In the genomic region with DNA sequence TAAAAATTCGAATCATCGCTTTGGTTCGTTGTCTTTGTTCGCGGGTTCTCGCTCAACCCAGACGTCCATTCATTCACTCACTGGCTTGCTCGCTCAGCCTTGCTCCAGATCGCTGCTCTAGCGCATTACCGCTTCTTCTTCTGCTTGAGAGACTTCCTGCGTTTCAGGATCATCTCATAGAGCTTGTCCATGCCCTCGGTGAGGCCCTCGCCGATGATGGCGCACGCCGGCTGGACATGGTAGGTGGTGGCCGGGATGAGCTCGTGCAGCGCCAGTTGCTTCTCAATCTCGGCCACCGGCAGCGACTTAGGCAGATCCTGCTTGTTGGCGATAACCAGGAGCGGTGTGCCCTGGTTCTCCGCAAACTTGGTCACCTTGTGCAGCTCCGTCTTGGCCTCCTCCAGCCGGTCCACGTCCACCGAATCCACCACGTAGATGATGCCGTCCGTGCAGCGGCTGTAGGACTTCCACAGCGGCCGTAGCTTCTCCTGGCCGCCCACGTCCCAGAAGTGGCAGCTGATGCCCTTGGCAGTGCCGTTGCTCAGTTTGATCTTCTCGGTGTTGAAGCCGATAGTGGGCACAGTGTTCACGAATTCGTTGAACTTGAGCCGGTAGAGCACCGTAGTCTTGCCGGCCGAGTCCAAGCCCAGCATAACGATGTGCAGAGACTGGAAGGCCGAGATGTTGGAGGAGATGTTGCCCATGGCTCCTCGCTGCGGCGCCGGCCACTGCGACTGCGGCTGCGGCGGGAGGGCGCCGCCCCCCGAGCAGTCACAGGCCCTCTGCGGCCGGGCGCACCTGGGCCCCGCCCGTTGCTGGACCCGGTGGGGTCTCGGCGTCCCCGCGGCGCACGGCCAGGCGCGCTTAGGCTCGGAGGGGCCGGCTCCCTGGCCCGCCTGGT, we compare ENCODE assay signal across 8 mouse cellular contexts. TPM values are rescaled to one million over a fixed set of nuclear protein-coding genes. Genes with fewer than 3 reads are reported as not detected.
DNase-seq lines count a peak whose midpoint lies in the region; ATAC-seq and TF ChIP-seq lines count a peak whose summit lies in the region.

No protein-coding gene starts in this region.

- TF ChIP-seq POLR2A in testis, adult 2 months (IDR thresholded peaks at IDR 0.05; ENCODE audit: control insufficient read depth, low read depth, low read length): no peak
- no peak for TF ChIP-seq POLR2A in olfactory bulb, adult 2 months (IDR thresholded peaks at IDR 0.05; ENCODE audit: insufficient read depth, low read depth, low read length)

- peak overlapping the region; percentile 85 for H3K4me2 ChIP-seq in heart, embryonic 12.5 days
- peak overlapping the region; percentile 80 for H3K4me2 ChIP-seq in kidney, postnatal 0 days (ENCODE audit: low read length)
- peak overlapping the region; percentile 77 for H3K4me2 ChIP-seq in lung, embryonic 15.5 days

- no peaks in the 10 kb centered on the region for H3K27me3 ChIP-seq in testis, adult 2 months (ENCODE audit: control insufficient read depth, insufficient read depth, low read length)
- no peaks in the 10 kb centered on the region for H3K27me3 ChIP-seq in heart, embryonic 12.5 days (replicated peaks)
- no peaks in the 10 kb centered on the region for H3K27me3 ChIP-seq in kidney, postnatal 0 days (ENCODE audit: insufficient read depth, low read length)
- H3K27me3 ChIP-seq in lung, embryonic 15.5 days: no peaks in the 10 kb centered on the region

- H3K4me1 ChIP-seq in testis, adult 2 months (ENCODE audit: control insufficient read depth, insufficient read depth, low read length): peaks cover 27% of the 10 kb centered on the region
- H3K4me1 ChIP-seq in heart, embryonic 12.5 days (replicated peaks): peaks cover 15% of the 10 kb centered on the region
- no peaks in the 10 kb centered on the region for H3K4me1 ChIP-seq in kidney, postnatal 0 days (replicated peaks; ENCODE audit: insufficient read depth, low read length)
- peaks cover 18% of the 10 kb centered on the region for H3K4me1 ChIP-seq in lung, embryonic 15.5 days
- peaks cover 17% of the 10 kb centered on the region for H3K4me1 ChIP-seq in olfactory bulb, adult 2 months (ENCODE audit: control insufficient read depth, insufficient read depth, low read length)

- no peak for DNase-seq in testis, postnatal 14 days (ENCODE audit: low spot score)
- peak; percentile 61 for DNase-seq in embryo, embryonic 10.5 days (ENCODE audit: low spot score)
- peak; percentile 55 for DNase-seq in kidney, postnatal 0 days (ENCODE audit: low spot score)
- peak; percentile 43 for DNase-seq in urinary bladder, postnatal 14 days (ENCODE audit: low spot score)

- ATAC-seq in heart, embryonic 12.5 days (ENCODE audit: insufficient number of reproducible peaks, low FRiP score): peak; percentile 64
- peak; percentile 65 for ATAC-seq in kidney, postnatal 0 days (replicated peaks; ENCODE audit: low FRiP score, low read depth)
- peak; percentile 52 for ATAC-seq in lung, embryonic 15.5 days (ENCODE audit: borderline replicate concordance, extremely low read depth, low FRiP score, low TSS enrichment)

- peak overlapping the region; percentile 82 for H3K4me3 ChIP-seq in testis, adult 2 months (ENCODE audit: control insufficient read depth, low read depth, low read length)
- peak overlapping the region; percentile 70 for H3K4me3 ChIP-seq in heart, embryonic 12.5 days
- H3K4me3 ChIP-seq in kidney, postnatal 0 days (replicated peaks; ENCODE audit: low read depth, low read length): peak overlapping the region; percentile 81
- H3K4me3 ChIP-seq in lung, embryonic 15.5 days: peak overlapping the region; percentile 84
- H3K4me3 ChIP-seq in olfactory bulb, adult 2 months (ENCODE audit: insufficient read depth, low read depth, low read length): peak overlapping the region; percentile 68

- H3K36me3 ChIP-seq in testis, adult 2 months (ENCODE audit: control insufficient read depth, insufficient read depth, low read length): no peaks in the 10 kb centered on the region
- peaks cover 9% of the 10 kb centered on the region for H3K36me3 ChIP-seq in heart, embryonic 12.5 days
- 0 out of 2 replicates have a peak, but pooled peaks cover 4% of the 10 kb centered on the region for H3K36me3 ChIP-seq in kidney, postnatal 0 days (ENCODE audit: insufficient read depth, low read length)
- peaks cover 2% of the 10 kb centered on the region; the same call in 1 of the 2 replicates for H3K36me3 ChIP-seq in lung, embryonic 15.5 days

- under 1% methylated on average over 78 of the region's 78 CpGs for WGBS in heart, embryonic 12.5 days
- WGBS in kidney, postnatal 0 days: under 1% methylated on average over 76 of the region's 78 CpGs
- under 1% methylated on average over 78 of the region's 78 CpGs for WGBS in lung, embryonic 15.5 days
- WGBS in olfactory bulb, adult 2 months: 1% methylated on average over 78 of the region's 78 CpGs

- no peak for TF ChIP-seq CTCF in testis, adult 2 months (IDR thresholded peaks at IDR 0.05; ENCODE audit: control insufficient read depth, insufficient read depth, insufficient replicate concordance, low read depth, low read length)
- no peak; the same call in 1 of the 2 replicates for TF ChIP-seq CTCF in kidney, postnatal 0 days (IDR thresholded peaks at IDR 0.05; ENCODE audit: low read depth)
- TF ChIP-seq CTCF in olfactory bulb, adult 2 months (IDR thresholded peaks at IDR 0.05; ENCODE audit: insufficient read depth, low read depth, low read length): no peak

- H3K9me3 ChIP-seq in heart, embryonic 12.5 days (replicated peaks): no peaks in the 10 kb centered on the region
- no peaks in the 10 kb centered on the region for H3K9me3 ChIP-seq in kidney, postnatal 0 days (replicated peaks; ENCODE audit: low read length)
- no peaks in the 10 kb centered on the region for H3K9me3 ChIP-seq in lung, embryonic 15.5 days

- peak overlapping the region; percentile 91 for H3K9ac ChIP-seq in heart, embryonic 12.5 days
- H3K9ac ChIP-seq in kidney, postnatal 0 days (ENCODE audit: low read depth, low read length): peak overlapping the region; percentile 87
- peak overlapping the region; percentile 82 for H3K9ac ChIP-seq in lung, embryonic 15.5 days

- H3K27ac ChIP-seq in testis, adult 2 months (ENCODE audit: control insufficient read depth, insufficient read depth, low read depth, low read length): no peak overlapping the region
- peak overlapping the region; percentile 82 for H3K27ac ChIP-seq in heart, embryonic 12.5 days (ENCODE audit: poor library complexity, severe bottlenecking)
- H3K27ac ChIP-seq in kidney, postnatal 0 days: peak overlapping the region; percentile 95
- H3K27ac ChIP-seq in lung, embryonic 15.5 days: peak overlapping the region; percentile 91
- H3K27ac ChIP-seq in olfactory bulb, adult 2 months (ENCODE audit: insufficient read depth, low read depth, low read length): peak overlapping the region; percentile 32; the same call in 1 of the 2 replicates

RNA-seq across cellular contexts. Expression of gene Arl4c, which starts 0.8 kb away (rescaled TPM):
- polyA plus RNA-seq in testis, adult 2 months (2012; rRNA removed): 5.2 and 5.7 TPM in 2 replicates
- polyA plus RNA-seq in heart, embryonic 12.5 days (2016; fragmentation: Nextera tagmentation; extraction: Ambion mirVana): 12.1 and 12.6 TPM in 2 replicates
- polyA plus RNA-seq in kidney, postnatal 0 days (2015; fragmentation: Nextera tagmentation; extraction: Ambion mirVana): 29.1 and 30.6 TPM in 2 replicates
- 21.7 and 23.3 TPM in 2 replicates for polyA plus RNA-seq in lung, embryonic 15.5 days (2015; fragmentation: Nextera tagmentation; extraction: Ambion mirVana)
- not detected in 2 replicates for polyA plus RNA-seq in olfactory bulb, adult 2 months (2012; ENCODE audit: insufficient read depth, insufficient read length, low replicate concordance, missing spikeins)
